Mouse (Mus musculus) MEL (cell line): ENCODE measurements around the gene Thada. TPM values are rescaled to one million over a fixed set of nuclear protein-coding genes. Genes with fewer than 3 reads are reported as not detected.

ENCODE experiments used
- DNase-seq: peaks from one replicate; pipeline ENCODE4 v3.0.0; 2011; ENCODE audit warnings: low read depth, low spot score
- H3K27ac ChIP-seq: 2 replicates; pipeline ENCODE4 v1.5.1; 2012; ENCODE audit warnings: low read depth, mild to moderate bottlenecking, control low read depth, low read length, moderate library complexity; ENCODE audit not compliant: control insufficient read depth
- H3K27me3 ChIP-seq, 2 experiments: fragments of 150-350 bp in 1 of 2; sonication (generic) in 1 of 2; 2 replicates each; pipeline ENCODE4 v1.6.1; 2012; ENCODE audit warnings: low read length in 2 of 2, mild to moderate bottlenecking in 2 of 2, improper control_type of control experiment in 1 of 2, moderate library complexity in 1 of 2; ENCODE audit not compliant: insufficient read depth in 2 of 2, control insufficient read depth in 1 of 2
- H3K36me3 ChIP-seq, 2 experiments: 2 replicates each; pipeline ENCODE4 v1.6.1; 2012 to 2014; ENCODE audit warnings: low read length in 2 of 2, improper control_type of control experiment in 1 of 2, inconsistent platforms in 1 of 2, mild to moderate bottlenecking in 1 of 2; ENCODE audit not compliant: insufficient read depth in 2 of 2, control insufficient read depth in 1 of 2
- H3K4me1 ChIP-seq, 2 experiments: fragments of 150-350 bp in 1 of 2; sonication (generic) in 1 of 2; 2 replicates each; pipeline ENCODE4 v1.6.1; 2012; ENCODE audit warnings: low read length in 2 of 2, improper control_type of control experiment in 1 of 2, mild to moderate bottlenecking in 1 of 2; ENCODE audit not compliant: insufficient read depth in 2 of 2, control insufficient read depth in 1 of 2
- H3K4me3 ChIP-seq, 2 experiments: fragments of 150-350 bp in 1 of 2; sonication (generic) in 1 of 2; 2 replicates each; pipeline ENCODE4 v1.5.1; 2012; ENCODE audit warnings: low read depth in 2 of 2, low read length in 2 of 2, mild to moderate bottlenecking in 2 of 2, moderate library complexity in 2 of 2, control low read depth in 1 of 2, improper control_type of control experiment in 1 of 2; ENCODE audit not compliant: control insufficient read depth in 1 of 2, insufficient read depth in 1 of 2
- H3K79me2 ChIP-seq: 2 replicates; pipeline ENCODE4 v1.6.1; 2012; ENCODE audit warnings: mild to moderate bottlenecking, low read length, moderate library complexity; ENCODE audit not compliant: control insufficient read depth, poor library complexity, insufficient read depth
- H3K9ac ChIP-seq: 2 replicates; pipeline ENCODE4 v1.6.1; 2012; ENCODE audit warnings: low read depth, mild to moderate bottlenecking, control low read depth, low read length, moderate library complexity; ENCODE audit not compliant: control insufficient read depth, poor library complexity, severe bottlenecking
- H3K9me3 ChIP-seq: fragments of 150-350 bp; sonication (generic); replicated peaks from 2 replicates; pipeline ENCODE4 v1.6.1; 2012; ENCODE audit warnings: mild to moderate bottlenecking, low read length, improper control_type of control experiment, moderate library complexity; ENCODE audit not compliant: insufficient read depth
- EP300 ChIP-seq, 2 experiments: IDR thresholded peaks; 2 replicates each; pipeline ENCODE4 v1.6.1; 2011; ENCODE audit warnings: improper control_type of control experiment in 2 of 2, low read length in 2 of 2, low read depth in 1 of 2, mild to moderate bottlenecking in 1 of 2
- HCFC1 ChIP-seq: IDR thresholded peaks from 2 replicates; pipeline ENCODE4 v1.6.1; 2012; ENCODE audit warnings: low read depth, mild to moderate bottlenecking, inconsistent platforms, low read length, improper control_type of control experiment, moderate library complexity
- KAT2A ChIP-seq: conservative IDR thresholded peaks from 2 replicates; pipeline ENCODE4 v1.6.1; 2012; ENCODE audit warnings: low read depth, low read length, improper control_type of control experiment, inconsistent platforms
- MEF2A ChIP-seq: IDR thresholded peaks from 2 replicates; pipeline ENCODE4 v1.6.1; 2014; ENCODE audit warnings: low read depth, mild to moderate bottlenecking, inconsistent platforms, low read length, improper control_type of control experiment; ENCODE audit not compliant: poor library complexity, insufficient replicate concordance, severe bottlenecking; ENCODE audit errors: extremely low read depth
- MXI1 ChIP-seq: IDR thresholded peaks from 2 replicates; pipeline ENCODE4 v1.6.1; 2011; ENCODE audit warnings: mild to moderate bottlenecking, low read depth, low read length, improper control_type of control experiment
- NRF1 ChIP-seq: IDR thresholded peaks from 2 replicates; pipeline ENCODE4 v1.6.1; 2014; ENCODE audit warnings: low read depth, mild to moderate bottlenecking, inconsistent platforms, low read length, improper control_type of control experiment, moderate library complexity; ENCODE audit not compliant: poor library complexity, insufficient read depth, severe bottlenecking
- POLR2A ChIP-seq, 2 experiments: IDR thresholded peaks; 2 replicates each; pipeline ENCODE4 v1.6.1; 2011 to 2012; ENCODE audit warnings: low read length in 2 of 2, mild to moderate bottlenecking in 2 of 2, control low read depth in 1 of 2, improper control_type of control experiment in 1 of 2, low read depth in 1 of 2, moderate library complexity in 1 of 2; ENCODE audit not compliant: control insufficient read depth in 1 of 2, insufficient read depth in 1 of 2, poor library complexity in 1 of 2
- POLR2AphosphoS5 ChIP-seq: IDR thresholded peaks from 2 replicates; pipeline ENCODE4 v1.6.1; 2012; ENCODE audit warnings: low read depth, borderline replicate concordance, mild to moderate bottlenecking, inconsistent platforms, low read length, moderate library complexity, mixed read lengths
- TBP ChIP-seq: IDR thresholded peaks from 2 replicates; pipeline ENCODE4 v1.8.0; 2011; ENCODE audit warnings: low read depth, low read length, improper control_type of control experiment
- UBTF ChIP-seq: IDR thresholded peaks from 2 replicates; pipeline ENCODE4 v1.6.1; 2012; ENCODE audit warnings: low read depth, mild to moderate bottlenecking, inconsistent platforms, low read length, improper control_type of control experiment, moderate library complexity, borderline replicate concordance; ENCODE audit not compliant: insufficient read depth
- USF2 ChIP-seq, 2 experiments: IDR thresholded peaks; 2 replicates each; pipeline ENCODE4 v1.6.1; 2011 to 2012; ENCODE audit warnings: improper control_type of control experiment in 2 of 2, low read length in 2 of 2, borderline replicate concordance in 1 of 2, inconsistent platforms in 1 of 2, low read depth in 1 of 2, mild to moderate bottlenecking in 1 of 2; ENCODE audit not compliant: insufficient read depth in 1 of 2
- ZC3H11A ChIP-seq: IDR thresholded peaks from 2 replicates; pipeline ENCODE4 v1.6.1; 2012; ENCODE audit warnings: low read depth, mild to moderate bottlenecking, inconsistent platforms, low read length, improper control_type of control experiment
- ZKSCAN1 ChIP-seq: IDR thresholded peaks from 2 replicates; pipeline ENCODE4 v1.6.1; 2012; ENCODE audit warnings: low read depth, mild to moderate bottlenecking, inconsistent platforms, low read length, improper control_type of control experiment, moderate library complexity
- polyA plus RNA-seq, 2 experiments: library from polyadenylated mRNA; stranded (reverse) in 1 of 2; unstranded in 1 of 2; fragments of >175 nt in 1 of 2; fragments of >200 nt in 1 of 2; gene quantifications; 2 replicates each; pipeline versions ENCODE4 v1.2.1 to v1.2.4; 2012; ENCODE audit warnings: low replicate concordance in 2 of 2, low read depth in 1 of 2; ENCODE audit not compliant: insufficient read length in 2 of 2, insufficient read depth in 1 of 2, missing spikeins in 1 of 2
- total RNA-seq: library from RNA; depleted of rRNA; stranded (reverse); fragments of 300-350 nt; gene quantifications from 2 replicates; pipeline ENCODE4 v1.2.3, GENCODE M21; 2012

Gene Thada
- total and polyA plus RNA-seq, 3 experiments, result 19.8 to 20.6 TPM; not detected in 1

GRCm38 (mm10) chr17:84185011-84185411 lies 281.0 kb downstream of the Thada start:
- H3K27ac ChIP-seq, result peak overlapping the region; percentile 96
- TF ChIP-seq POLR2AphosphoS5 (peak; percentile 64; the same call in 1 of the 2 replicates), POLR2A (IDR thresholded peaks at IDR 0.05; ENCODE audit: control insufficient read depth in 1 of 2, insufficient read depth in 1 of 2, low read depth in 1 of 2, low read length in 2 of 2, poor library complexity in 1 of 2) (peak in 1 of 2 experiments; percentile 69; a peak in 2 of 4 replicates), KAT2A (no peak), NRF1 (no peak), UBTF (peak; percentile 31; the same call in 1 of the 2 replicates)
- TF ChIP-seq, all 39 proteins: peak for 3
- Histone ChIP-seq H3K9me3 (no peaks in the 10 kb centered on the region), H3K79me2 (peaks cover 63% of the 10 kb centered on the region), H3K4me1 (peaks cover 10 to 30% of the 10 kb centered on the region in 2 experiments), H3K4me3 (peak overlapping the region; percentile 71 to 72), H3K27me3 (no peaks in the 10 kb centered on the region), H3K9ac (peak overlapping the region; percentile 92), H3K36me3 (peaks cover 8 to 17% of the 10 kb centered on the region in 2 experiments)
- DNase-seq, result peak; percentile 83

DNA sequence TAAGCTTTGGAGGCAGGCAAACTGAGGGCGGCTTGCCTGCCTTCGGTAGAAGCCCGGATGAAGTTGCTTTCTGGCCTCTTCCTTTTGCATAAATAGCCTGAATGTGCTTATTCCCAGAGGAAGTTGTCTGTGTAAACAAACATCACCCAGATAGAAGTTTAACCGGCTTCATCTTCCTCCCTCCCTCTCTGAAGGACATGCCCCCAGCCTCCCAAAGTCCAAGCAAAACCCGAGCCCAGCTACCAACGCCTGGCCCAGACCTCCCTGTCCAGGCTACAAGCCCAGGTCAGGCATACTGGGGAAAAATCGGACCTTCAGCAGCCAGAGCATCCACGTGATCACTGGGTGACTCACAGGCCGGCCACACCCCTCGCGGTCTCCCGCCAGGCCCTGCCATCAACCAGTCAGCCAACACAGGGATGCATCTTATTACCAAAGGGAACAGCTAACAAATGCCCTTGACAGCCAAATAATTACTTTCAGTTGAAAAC lies 282.7 kb downstream of the Thada start:
- H3K27ac ChIP-seq, result peak overlapping the region; percentile 91
- H3K9ac ChIP-seq, result peak overlapping the region; percentile 76
- no peaks in the 10 kb centered on the region for H3K9me3 ChIP-seq
- H3K36me3 ChIP-seq, result peaks cover 8 to 11% of the 10 kb centered on the region in 2 experiments
- DNase-seq, result peak; percentile 94
- peaks cover 51% of the 10 kb centered on the region for H3K79me2 ChIP-seq
- no peaks in the 10 kb centered on the region for H3K27me3 ChIP-seq
- peaks cover 3 to 18% of the 10 kb centered on the region in 2 experiments for H3K4me1 ChIP-seq
- TF ChIP-seq TBP (peak; percentile 81), POLR2A (IDR thresholded peaks at IDR 0.05; ENCODE audit: control insufficient read depth in 1 of 2, insufficient read depth in 1 of 2, low read depth in 1 of 2, low read length in 2 of 2, poor library complexity in 1 of 2) (peak; percentile 59 to 80), USF2 (IDR thresholded peaks at IDR 0.05; ENCODE audit: borderline replicate concordance in 1 of 2, insufficient read depth in 1 of 2, low read depth in 1 of 2, low read length in 2 of 2) (no peak), EP300 (IDR thresholded peaks at IDR 0.05; ENCODE audit: low read depth in 1 of 2, low read length in 2 of 2) (no peak), HCFC1 (no peak), UBTF (0 out of 2 replicates have a peak, but pooled peaks have one; percentile 43), POLR2AphosphoS5 (peak; percentile 98), MXI1 (no peak), ZC3H11A (no peak), ZKSCAN1 (no peak), MEF2A (no peak)
- TF ChIP-seq, all 39 proteins: peak for 4
- H3K4me3 ChIP-seq, result peak overlapping the region; percentile 44 to 47
